Mouse (Mus musculus) limb, embryonic 14.5 days (tissue): Measurements from ENCODE around the gene Wif1. TPM values are rescaled to one million over a fixed set of nuclear protein-coding genes. Genes with fewer than 3 reads are reported as not detected.

Source experiments
- ATAC-seq: fragments of 200-750 bp; cut with Nextera tagmentation; 2 replicates; pipeline ENCODE4 v1.8.0; 2017; ENCODE audit warnings: low read depth, moderate number of reproducible peaks, moderate TSS enrichment; ENCODE audit not compliant: low FRiP score
- DNase-seq: peaks from one replicate; pipeline ENCODE4 v3.0.0-alpha.2; 2015; ENCODE audit warnings: low spot score
- H3K27ac ChIP-seq: fragments of 300-500 bp; sonication (generic); replicated peaks from 2 replicates; pipeline ENCODE4 v1.5.1; 2014; ENCODE audit warnings: low read depth, mild to moderate bottlenecking, low read length, moderate library complexity, mixed read lengths
- H3K27me3 ChIP-seq: fragments of 300-500 bp; sonication (generic); 2 replicates; pipeline ENCODE4 v1.6.1; 2014; ENCODE audit warnings: low read length, mixed read lengths; ENCODE audit not compliant: control insufficient read depth, insufficient read depth
- H3K36me3 ChIP-seq: fragments of 300-500 bp; sonication (generic); 2 replicates; pipeline ENCODE4 v1.6.1; 2014; ENCODE audit warnings: mild to moderate bottlenecking, low read length, moderate library complexity, mixed read lengths; ENCODE audit not compliant: control insufficient read depth, insufficient read depth
- H3K4me1 ChIP-seq: fragments of 300-500 bp; sonication (generic); 2 replicates; pipeline ENCODE4 v1.6.1; 2014; ENCODE audit warnings: antibody characterized with exemption, low read length, mixed read lengths; ENCODE audit not compliant: control insufficient read depth, insufficient read depth
- H3K4me2 ChIP-seq: fragments of 300-500 bp; sonication (generic); replicated peaks from 2 replicates; pipeline ENCODE4 v1.6.1; 2014; ENCODE audit warnings: low read depth, mild to moderate bottlenecking, low read length, moderate library complexity; ENCODE audit not compliant: severe bottlenecking
- H3K4me3 ChIP-seq: fragments of 300-500 bp; sonication (generic); replicated peaks from 2 replicates; pipeline ENCODE4 v1.5.1; 2014; ENCODE audit warnings: low read length
- H3K9ac ChIP-seq: fragments of 300-500 bp; sonication (generic); 2 replicates; pipeline ENCODE4 v1.6.1; 2014; ENCODE audit warnings: mild to moderate bottlenecking, low read depth, low read length, moderate library complexity; ENCODE audit not compliant: severe bottlenecking
- H3K9me3 ChIP-seq: fragments of 300-500 bp; sonication (generic); 2 replicates; pipeline ENCODE4 v1.6.1; 2016; ENCODE audit warnings: low read length; ENCODE audit not compliant: control insufficient read depth
- POLR2A ChIP-seq: fragments of 200-500 bp; IDR thresholded peaks from 2 replicates; pipeline ENCODE4 v1.8.0; 2012; ENCODE audit warnings: inconsistent platforms, mild to moderate bottlenecking, moderate library complexity, borderline replicate concordance; ENCODE audit not compliant: insufficient read depth, insufficient read length; ENCODE audit errors: extremely low read depth
- WGBS: fragments of 180-500 bp; shearing (Covaris S2); extraction: QIAGEN DNeasy Blood & Tissue Kit; methylation state at CpG from one replicate; pipeline ENCODE4 v1.1.7; 2014; 5-methylcytosine and 5-hydroxymethylcytosine counted together
- polyA plus RNA-seq, 2 experiments: library from polyadenylated mRNA; depleted of rRNA in 1 of 2; stranded (reverse) in 1 of 2; unstranded in 1 of 2; fragments of >200 nt; fragmentation: Nextera tagmentation in 1 of 2; extraction: Ambion mirVana in 1 of 2; gene quantifications; 2 replicates each; pipeline versions ENCODE4 v1.2.1 to v1.2.3; 2012 to 2014

Gene Wif1
- polyA plus RNA-seq, 2 experiments = 54.3 to 75.1 TPM

DNA sequence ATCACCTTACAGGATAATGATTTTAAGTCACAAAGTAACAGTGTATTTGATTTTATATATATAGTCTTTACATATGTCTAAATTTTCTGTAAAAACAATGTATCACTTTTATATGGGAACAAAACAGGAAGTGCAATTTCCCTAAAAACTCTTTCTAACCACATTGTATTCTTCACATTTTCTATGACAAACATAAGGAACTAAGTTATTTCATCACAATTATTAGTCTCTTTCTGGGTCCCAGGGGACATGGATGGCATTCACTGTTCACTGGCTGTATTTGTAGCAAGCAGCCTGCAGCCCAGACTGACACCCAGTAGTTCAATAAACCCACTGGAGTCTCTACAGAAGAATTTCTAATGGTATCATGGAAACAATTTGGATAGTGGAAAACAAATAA is 82.4 kb downstream of the Wif1 start:
- TF ChIP-seq POLR2A = no peak
- no peak overlapping the region for H3K4me3 ChIP-seq
- no peaks in the 10 kb centered on the region for H3K27me3 ChIP-seq
- H3K36me3 ChIP-seq = no peaks in the 10 kb centered on the region
- no peaks in the 10 kb centered on the region for H3K4me1 ChIP-seq
- no peak overlapping the region for H3K4me2 ChIP-seq
- DNase-seq = no peak
- no peak overlapping the region for H3K27ac ChIP-seq
- ATAC-seq = no peak
- H3K9ac ChIP-seq = no peak overlapping the region
- H3K9me3 ChIP-seq = peaks cover 5% of the 10 kb centered on the region; the same call in 1 of the 2 replicates

DNA sequence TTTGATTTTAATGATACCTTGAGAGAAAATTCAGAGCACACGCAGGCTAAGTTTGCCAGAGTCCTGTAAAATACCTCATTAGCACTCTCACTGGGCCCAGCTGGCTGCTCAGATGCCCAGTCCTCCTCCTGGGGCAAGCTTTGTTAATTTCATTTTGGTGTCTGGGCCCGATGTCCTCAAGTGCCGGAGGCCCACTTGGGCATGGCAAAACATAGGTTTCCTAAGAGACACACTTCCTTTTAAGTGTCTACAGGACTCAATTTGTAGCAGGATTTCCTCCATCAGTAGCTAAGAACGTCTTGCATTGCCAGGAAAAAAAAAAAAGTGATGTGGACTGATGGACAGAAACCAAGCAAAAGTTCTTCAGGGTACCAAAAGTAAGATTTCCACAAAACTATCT is 82.9 kb downstream of the Wif1 start:
- no peak for TF ChIP-seq POLR2A
- no peak for ATAC-seq
- no peaks in the 10 kb centered on the region for H3K4me1 ChIP-seq
- no peak overlapping the region for H3K9ac ChIP-seq
- no peak overlapping the region for H3K27ac ChIP-seq
- H3K4me3 ChIP-seq = no peak overlapping the region
- WGBS = 22% methylated on average over 4 of the region's 4 CpGs
- H3K27me3 ChIP-seq = no peaks in the 10 kb centered on the region
- H3K9me3 ChIP-seq = peaks cover 5% of the 10 kb centered on the region; the same call in 1 of the 2 replicates
- no peak overlapping the region for H3K4me2 ChIP-seq
- no peaks in the 10 kb centered on the region for H3K36me3 ChIP-seq
- no peak for DNase-seq

GRCm38 (mm10) chr10:121120751-121121150 is 87.0 kb downstream of the Wif1 start:
- Histone ChIP-seq H3K27me3 (no peaks in the 10 kb centered on the region), H3K9me3 (no peaks in the 10 kb centered on the region), H3K4me2 (no peak overlapping the region), H3K27ac (no peak overlapping the region), H3K4me1 (no peaks in the 10 kb centered on the region), H3K9ac (no peak overlapping the region), H3K4me3 (no peak overlapping the region), H3K36me3 (no peaks in the 10 kb centered on the region)
- ATAC-seq (no peak), DNase-seq (no peak)
- 86% methylated on average over 6 of the region's 6 CpGs for WGBS
- TF ChIP-seq POLR2A = no peak

DNA sequence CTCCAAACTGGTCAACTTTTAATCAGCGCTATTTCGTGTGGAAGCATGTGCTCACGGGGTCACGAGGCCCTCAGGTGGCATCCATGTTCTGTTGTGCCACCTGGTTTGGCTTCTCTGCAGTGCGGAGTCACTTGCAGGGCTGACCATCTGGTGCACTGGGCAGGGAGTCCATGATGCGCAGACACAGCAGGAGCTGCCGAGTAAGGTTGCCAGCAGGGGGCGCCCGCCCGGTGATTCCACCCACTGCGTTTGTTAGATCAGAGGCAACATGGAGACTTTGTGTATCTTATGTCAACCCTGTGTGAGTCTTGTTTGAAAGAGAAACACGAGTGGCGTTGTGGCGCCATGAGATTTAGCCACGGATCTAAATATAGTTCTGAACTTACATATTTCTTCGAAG is 90.7 kb downstream of the Wif1 start:
- no peaks in the 10 kb centered on the region for H3K9me3 ChIP-seq
- no peak overlapping the region for H3K4me2 ChIP-seq
- WGBS = 91% methylated on average over 16 of the region's 16 CpGs
- no peak for TF ChIP-seq POLR2A
- DNase-seq (no peak), ATAC-seq (no peak)
- H3K9ac ChIP-seq = no peak overlapping the region
- no peaks in the 10 kb centered on the region for H3K27me3 ChIP-seq
- peaks cover 7% of the 10 kb centered on the region for H3K4me1 ChIP-seq
- H3K4me3 ChIP-seq = no peak overlapping the region
- H3K36me3 ChIP-seq = no peaks in the 10 kb centered on the region
- no peak overlapping the region for H3K27ac ChIP-seq

- Histone ChIP-seq H3K4me2 (no peak overlapping the region), H3K27ac (no peak overlapping the region), H3K4me3 (no peak overlapping the region), H3K27me3 (no peaks in the 10 kb centered on the region), H3K4me1 (peaks cover 8% of the 10 kb centered on the region), H3K9ac (no peak overlapping the region), H3K36me3 (no peaks in the 10 kb centered on the region), H3K9me3 (no peaks in the 10 kb centered on the region)
- no peak for TF ChIP-seq POLR2A
- no peak for DNase-seq
- ATAC-seq = no peak
- 32% methylated on average over 20 of the region's 20 CpGs for WGBS
Measured at GRCm38 (mm10) chr10:121129000-121129925, 95.5 kb downstream of the Wif1 start.

Other genes with a start within 250 kb of the Wif1 start
- 28.2 and 28.8 TPM in 2 replicates for gene Msrb3, start 134.9 kb upstream of the Wif1 start, polyA plus RNA-seq (2012; rRNA removed)
- gene Msrb3, start 134.9 kb upstream of the Wif1 start, polyA plus RNA-seq (2014; fragmentation: Nextera tagmentation; extraction: Ambion mirVana) = 13.9 and 17.3 TPM in 2 replicates
- gene Lemd3, start 54.6 kb upstream of the Wif1 start, polyA plus RNA-seq (2012; rRNA removed) = 13.6 and 14.5 TPM in 2 replicates
- gene Lemd3, start 54.6 kb upstream of the Wif1 start, polyA plus RNA-seq (2014; fragmentation: Nextera tagmentation; extraction: Ambion mirVana) = 6.3 and 7.6 TPM in 2 replicates